Mouse (Mus musculus): ENCODE measurements around the gene Trim40.

GRCm38 (mm10) chr17:36890073-36890903, at the start of gene Trim40:
- TF ChIP-seq HCFC1 (IDR thresholded peaks at IDR 0.05; ENCODE audit: borderline replicate concordance, insufficient read depth, low read length): no peak
- no peak for TF ChIP-seq MAFK (IDR thresholded peaks at IDR 0.05; ENCODE audit: insufficient read depth, low read depth, low read length)
- no peak for TF ChIP-seq ZC3H11A (IDR thresholded peaks at IDR 0.05; ENCODE audit: borderline replicate concordance, low read depth, low read length)

All from ES-E14 (cell line).